Mouse (Mus musculus) forebrain, embryonic 11.5 days (tissue): Measurements from ENCODE around the gene Fmnl2. TPM values are rescaled to one million over a fixed set of nuclear protein-coding genes. Genes with fewer than 3 reads are reported as not detected.

Experiments
- ATAC-seq: fragments of 200-750 bp; cut with Nextera tagmentation; replicated peaks from 2 replicates; pipeline ENCODE4 v1.8.0; 2017; ENCODE audit warnings: moderate TSS enrichment; ENCODE audit not compliant: low FRiP score
- DNase-seq: peaks from one replicate; pipeline ENCODE4 v3.0.0-alpha.2; 2017; ENCODE audit warnings: low spot score
- H3K27ac ChIP-seq: fragments of 300-500 bp; sonication (generic); 2 replicates; pipeline ENCODE4 v1.5.1; 2014; ENCODE audit warnings: low read depth, low read length
- H3K27me3 ChIP-seq: fragments of 300-500 bp; sonication (generic); 2 replicates; pipeline ENCODE4 v1.6.1; 2014; ENCODE audit warnings: mild to moderate bottlenecking, low read length, mixed read lengths; ENCODE audit not compliant: control insufficient read depth, insufficient read depth
- H3K36me3 ChIP-seq: fragments of 300-500 bp; sonication (generic); 2 replicates; pipeline ENCODE4 v1.6.1; 2014; ENCODE audit warnings: mild to moderate bottlenecking, low read length, moderate library complexity, mixed read lengths; ENCODE audit not compliant: control insufficient read depth, insufficient read depth
- H3K4me1 ChIP-seq: fragments of 300-500 bp; sonication (generic); replicated peaks from 2 replicates; pipeline ENCODE4 v1.6.1; 2014; ENCODE audit warnings: low read length, mixed read lengths; ENCODE audit not compliant: control insufficient read depth, insufficient read depth
- H3K4me2 ChIP-seq: fragments of 300-500 bp; sonication (generic); 2 replicates; pipeline ENCODE4 v1.6.1; 2014; ENCODE audit warnings: low read depth, mild to moderate bottlenecking, low read length, moderate library complexity, mixed read lengths; ENCODE audit not compliant: severe bottlenecking
- H3K4me3 ChIP-seq: fragments of 300-500 bp; sonication (generic); 2 replicates; pipeline ENCODE4 v1.5.1; 2014; ENCODE audit warnings: low read depth, low read length
- H3K9ac ChIP-seq: fragments of 300-500 bp; sonication (generic); 2 replicates; pipeline ENCODE4 v1.6.1; 2014; ENCODE audit warnings: low read length
- H3K9me3 ChIP-seq: fragments of 300-500 bp; sonication (generic); 2 replicates; pipeline ENCODE4 v1.6.1; 2016; ENCODE audit warnings: low read length, mixed read lengths; ENCODE audit not compliant: control insufficient read depth
- WGBS: fragments of 180-500 bp; shearing (Covaris S2); extraction: QIAGEN DNeasy Blood & Tissue Kit; methylation state at CpG from one replicate; pipeline ENCODE4 v1.1.7; 2014; 5-methylcytosine and 5-hydroxymethylcytosine counted together
- polyA plus RNA-seq: library from polyadenylated mRNA; unstranded; fragments of >200 nt; fragmentation: Nextera tagmentation; extraction: Ambion mirVana; gene quantifications from 2 replicates; pipeline ENCODE4 v1.2.1, GENCODE M21; 2014

The Fmnl2 gene
- polyA plus RNA-seq, 1 experiment from 2014 or later: 10.4 TPM

- no peak for ATAC-seq
- no peak for DNase-seq
- Histone ChIP-seq H3K27me3 (no peaks in the 10 kb centered on the region), H3K4me3 (no peak overlapping the region), H3K27ac (no peak overlapping the region), H3K4me1 (no peaks in the 10 kb centered on the region), H3K9me3 (no peaks in the 10 kb centered on the region), H3K9ac (no peak overlapping the region), H3K4me2 (no peak overlapping the region), H3K36me3 (no peaks in the 10 kb centered on the region)
- 96% methylated on average over 9 of the region's 9 CpGs for WGBS
These were observed 273.9 kb downstream of the Fmnl2 start for GRCm38 (mm10) chr2:53131567-53131966.

- H3K27ac ChIP-seq: no peak overlapping the region
- H3K4me3 ChIP-seq: no peak overlapping the region
- no peak overlapping the region for H3K9ac ChIP-seq
- no peak for ATAC-seq
- H3K9me3 ChIP-seq: no peaks in the 10 kb centered on the region
- no peaks in the 10 kb centered on the region for H3K27me3 ChIP-seq
- no peaks in the 10 kb centered on the region for H3K4me1 ChIP-seq
- no peak for DNase-seq
- H3K4me2 ChIP-seq: no peak overlapping the region
- peaks cover 9% of the 10 kb centered on the region; the same call in 1 of the 2 replicates for H3K36me3 ChIP-seq
These were observed 289.2 kb downstream of the Fmnl2 start for GRCm38 (mm10) chr2:53146852-53147251.

- Histone ChIP-seq H3K4me1 (no peaks in the 10 kb centered on the region), H3K4me2 (no peak overlapping the region), H3K9me3 (no peaks in the 10 kb centered on the region), H3K4me3 (no peak overlapping the region), H3K36me3 (no peaks in the 10 kb centered on the region; the same call in 1 of the 2 replicates), H3K9ac (no peak overlapping the region), H3K27me3 (no peaks in the 10 kb centered on the region), H3K27ac (no peak overlapping the region)
- DNase-seq (no peak), ATAC-seq (no peak)
These were observed 316.3 kb downstream of the Fmnl2 start for GRCm38 (mm10) chr2:53173966-53174365.

DNA sequence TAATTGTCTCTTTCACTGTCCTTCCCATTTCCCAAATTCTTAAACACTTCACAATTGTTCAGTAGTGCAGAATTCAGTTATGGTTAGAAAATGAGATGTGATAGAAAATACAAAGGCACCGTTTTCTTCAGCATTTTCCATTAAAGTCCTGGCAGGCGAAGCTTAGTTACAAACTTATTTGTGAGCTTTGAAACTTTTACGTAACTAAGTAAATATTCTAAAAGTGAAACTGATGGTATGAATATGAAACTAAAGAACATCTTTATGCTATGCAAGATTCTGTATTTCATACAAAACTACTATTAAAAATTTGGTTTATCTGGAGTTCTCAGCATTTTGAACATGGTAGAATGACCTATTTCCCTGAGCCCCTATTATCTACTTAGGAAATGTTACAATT, 321.3 kb downstream of the Fmnl2 start:
- no peaks in the 10 kb centered on the region for H3K36me3 ChIP-seq
- no peak for ATAC-seq
- H3K4me1 ChIP-seq: no peaks in the 10 kb centered on the region
- H3K4me2 ChIP-seq: no peak overlapping the region
- no peak overlapping the region for H3K27ac ChIP-seq
- no peak for DNase-seq
- no peak overlapping the region for H3K9ac ChIP-seq
- WGBS: 92% methylated on average over 3 of the region's 3 CpGs
- no peaks in the 10 kb centered on the region for H3K9me3 ChIP-seq
- no peak overlapping the region for H3K4me3 ChIP-seq
- H3K27me3 ChIP-seq: no peaks in the 10 kb centered on the region

DNA sequence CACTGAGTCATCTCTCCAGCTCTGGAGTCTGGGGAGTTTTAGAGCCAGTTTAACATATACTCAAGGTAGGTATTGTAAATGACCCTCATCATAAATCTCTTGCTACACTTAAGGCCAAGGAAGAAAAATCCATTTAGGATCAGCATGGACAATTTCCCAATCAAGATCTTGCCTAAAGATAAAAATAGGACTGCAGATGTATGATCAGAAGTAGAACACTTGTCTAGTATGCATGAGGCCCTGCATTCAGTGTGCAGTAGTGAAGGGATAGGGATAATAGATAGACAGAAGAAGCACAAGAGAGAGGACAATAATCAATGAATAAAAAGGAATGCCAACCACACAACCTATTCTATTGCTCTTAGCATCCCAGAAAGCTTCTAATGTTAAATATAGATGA, 322.2 kb downstream of the Fmnl2 start:
- Histone ChIP-seq H3K4me2 (no peak overlapping the region), H3K4me1 (no peaks in the 10 kb centered on the region), H3K36me3 (no peaks in the 10 kb centered on the region), H3K9ac (no peak overlapping the region), H3K4me3 (no peak overlapping the region), H3K9me3 (no peaks in the 10 kb centered on the region), H3K27ac (no peak overlapping the region), H3K27me3 (no peaks in the 10 kb centered on the region)
- no peak for ATAC-seq
- DNase-seq: no peak

Other genes with a start within 250 kb of the Fmnl2 start
- 2.6 and 3.5 TPM in 2 replicates for gene Cacnb4, start 181.0 kb upstream of the Fmnl2 start, polyA plus RNA-seq
- 39.8 and 42.9 TPM in 2 replicates for gene Stam2, start 115.6 kb upstream of the Fmnl2 start, polyA plus RNA-seq